Mouse (Mus musculus) duodenum, adult 2 months (tissue): ENCODE measurements around the gene Abcb5. TPM values are rescaled to one million over a fixed set of nuclear protein-coding genes. Genes with fewer than 3 reads are reported as not detected.

Experiments used
- polyA plus RNA-seq: library from polyadenylated mRNA; depleted of rRNA; stranded (reverse); fragments of >200 nt; gene quantifications from 2 replicates; pipeline ENCODE4 v1.2.3, GENCODE M21; 2012; ENCODE audit warnings: low replicate concordance; rRNA removed

Abcb5 gene
- not detected in 2 replicates for polyA plus RNA-seq

DNA sequence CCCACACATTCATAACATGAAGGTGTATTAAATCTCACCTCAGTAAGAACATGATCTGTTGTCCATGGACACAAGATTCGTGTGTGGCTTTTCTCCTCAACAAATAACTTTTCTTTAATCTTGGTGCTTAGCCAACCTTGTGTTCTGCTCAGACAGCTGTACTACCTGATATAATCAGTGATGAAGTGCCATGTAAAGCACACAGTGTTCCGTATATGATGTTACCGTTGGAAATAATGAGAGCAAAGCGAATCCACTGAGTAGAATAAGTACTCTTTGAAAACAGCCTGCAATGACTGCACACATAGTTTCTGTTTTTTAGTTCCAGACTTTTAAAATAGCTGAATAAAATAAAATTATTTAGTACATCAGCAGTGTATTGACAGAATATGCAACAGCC is at the start of gene Abcb5:
TSS of gene Abcb5 (minus strand) at position 101 of the 400 bp plus-strand sequence.

GRCm38 (mm10) chr12:118846221-118846620 is 120.0 kb downstream of the Abcb5 start, which contains the start of gene Sp8:
Gene Sp8, plus strand, starts transcription at chr12:118846329.

Other genes with a start within 250 kb of the Abcb5 start
- gene Sp8, start 120.1 kb downstream of the Abcb5 start, polyA plus RNA-seq, result not detected in 2 replicates